Mouse (Mus musculus): ENCODE data around the gene Cpt1a.

GRCm38 (mm10) chr19:3424214-3424613 lies 102.1 kb downstream of the Cpt1a start:
- TF ChIP-seq CTCF (IDR thresholded peaks at IDR 0.05; ENCODE audit: borderline replicate concordance, control insufficient read depth, extremely low read depth, insufficient read depth, low read length, poor library complexity) (no peak), POLR2A (IDR thresholded peaks at IDR 0.05; ENCODE audit: control insufficient read depth, extremely low read depth, insufficient read depth, low read length, poor library complexity) (no peak)
